ENCODE assay signal across 16 mouse cellular contexts in the genomic region with DNA sequence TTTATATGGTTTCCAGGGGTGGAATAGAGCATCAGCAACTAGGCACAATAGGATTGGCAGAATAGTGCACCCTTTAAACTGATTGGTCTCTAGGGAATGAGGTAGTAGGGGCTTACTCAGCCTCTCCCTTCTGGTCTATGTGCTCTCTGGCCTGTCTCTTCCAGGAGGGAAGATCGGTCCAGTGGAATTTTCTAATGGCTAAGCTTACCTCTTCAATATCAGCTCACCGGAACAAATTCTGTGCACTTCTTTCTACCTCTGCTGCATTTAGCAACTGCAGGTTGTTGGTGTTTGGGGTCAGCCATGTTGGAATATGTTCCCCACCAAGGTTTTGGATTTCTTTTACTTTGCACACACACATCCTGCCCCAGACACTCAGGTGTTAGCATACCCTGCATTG.
"Had no signal": no experiment of that assay in that cellular context is flagged by ENCODE, and none has a peak within 500 bp of the region (broad histone marks: within the 10 kb centered on the region; RNA-seq: fewer than 3 reads in every experiment).

No protein-coding gene starts in this region.

- H3K4me3 ChIP-seq: neural tube, embryonic 13.5 days; neural tube, embryonic 15.5 days; stomach, embryonic 15.5 days had no signal

- DNase-seq: retina, postnatal 1 day; right cerebral cortex, adult 18-20 months; right cerebral cortex, postnatal 14 days; right cerebral cortex, postnatal 25 days; right cerebral cortex, postnatal 4 days; spleen, adult 18-20 months; thymus, adult 18-20 months; thymus, adult 2 months; thymus, postnatal 14 days; thymus, postnatal 25 days; thymus, postnatal 36 days; thymus, postnatal 4 days had no signal

- H3K9me3 ChIP-seq: neural tube, embryonic 13.5 days; neural tube, embryonic 15.5 days; stomach, embryonic 15.5 days had no signal

- H3K27me3 ChIP-seq: neural tube, embryonic 13.5 days had no signal

- H3K9ac ChIP-seq: neural tube, embryonic 13.5 days; neural tube, embryonic 15.5 days; stomach, embryonic 15.5 days had no signal

- H3K4me1 ChIP-seq: neural tube, embryonic 15.5 days; stomach, embryonic 15.5 days had no signal

- H3K27ac ChIP-seq: neural tube, embryonic 13.5 days; neural tube, embryonic 15.5 days; stomach, embryonic 15.5 days; stomach, postnatal 0 days had no signal

- H3K4me2 ChIP-seq: neural tube, embryonic 13.5 days; neural tube, embryonic 15.5 days; stomach, embryonic 15.5 days had no signal

- H3K36me3 ChIP-seq: neural tube, embryonic 13.5 days; neural tube, embryonic 15.5 days; stomach, embryonic 15.5 days had no signal
